Mouse (Mus musculus): Measurements from ENCODE around the gene Capza3. TPM values are rescaled to one million over a fixed set of nuclear protein-coding genes. Genes with fewer than 3 reads are reported as not detected.

The Capza3 gene
- polyA plus RNA-seq (2012; ENCODE audit: insufficient read depth, insufficient read length, low replicate concordance, missing spikeins) = not detected in 2 replicates

GRCm38 (mm10) chr6:140040952-140041351 is at the start of gene Capza3:
Gene Capza3, plus strand, starts transcription at chr6:140041252.
- Histone ChIP-seq H3K4me3 (ENCODE audit: insufficient read depth, low read depth, low read length) (no peak within 1 kb of the TSS), H3K27ac (ENCODE audit: insufficient read depth, low read depth, low read length) (no peak within 1 kb of the TSS), H3K4me1 (ENCODE audit: control insufficient read depth, insufficient read depth, low read length) (no peaks in the 10 kb centered on the region)
- WGBS = 95% methylated on average over 7 of the region's 7 CpGs
- TF ChIP-seq POLR2A (IDR thresholded peaks at IDR 0.05; ENCODE audit: insufficient read depth, low read depth, low read length) = no peak
- TF ChIP-seq CTCF (IDR thresholded peaks at IDR 0.05; ENCODE audit: insufficient read depth, low read depth, low read length) = no peak

- TF ChIP-seq CTCF (IDR thresholded peaks at IDR 0.05; ENCODE audit: insufficient read depth, low read depth, low read length) = no peak
- TF ChIP-seq POLR2A (IDR thresholded peaks at IDR 0.05; ENCODE audit: insufficient read depth, low read depth, low read length) = no peak
- Histone ChIP-seq H3K4me1 (ENCODE audit: control insufficient read depth, insufficient read depth, low read length) (no peaks in the 10 kb centered on the region), H3K27ac (ENCODE audit: insufficient read depth, low read depth, low read length) (no peak overlapping the region), H3K4me3 (ENCODE audit: insufficient read depth, low read depth, low read length) (no peak overlapping the region)
- WGBS = 81% methylated on average over 3 of the region's 3 CpGs
Measured at GRCm38 (mm10) chr6:140005181-140005580, 35.9 kb upstream of the Capza3 start.

DNA sequence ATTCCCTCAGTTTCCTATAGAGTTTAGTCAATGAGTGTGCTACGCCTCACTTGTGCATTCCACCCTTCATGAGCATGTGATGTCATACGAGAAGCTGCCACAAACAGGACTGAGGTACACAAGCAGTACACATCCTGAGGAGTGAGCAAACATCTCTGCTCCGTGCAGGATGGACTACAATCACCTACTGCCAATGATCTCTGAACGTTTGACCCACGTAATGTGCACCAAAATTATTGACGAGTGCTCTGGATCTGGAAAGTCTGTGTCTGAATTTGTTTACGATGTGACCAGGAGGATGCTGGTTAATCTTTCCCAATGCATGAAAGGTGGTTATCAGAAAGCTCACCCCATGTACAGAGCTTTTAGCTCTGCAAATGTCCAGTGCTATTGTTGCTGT is 16.6 kb upstream of the Capza3 start:
- Histone ChIP-seq H3K4me1 (ENCODE audit: control insufficient read depth, insufficient read depth, low read length) (no peaks in the 10 kb centered on the region), H3K27ac (ENCODE audit: insufficient read depth, low read depth, low read length) (no peak overlapping the region), H3K4me3 (ENCODE audit: insufficient read depth, low read depth, low read length) (no peak overlapping the region)
- TF ChIP-seq POLR2A (IDR thresholded peaks at IDR 0.05; ENCODE audit: insufficient read depth, low read depth, low read length) (no peak), CTCF (IDR thresholded peaks at IDR 0.05; ENCODE audit: insufficient read depth, low read depth, low read length) (no peak)
- WGBS = 91% methylated on average over 7 of the region's 7 CpGs

- WGBS = 89% methylated on average over 5 of the region's 5 CpGs
- TF ChIP-seq POLR2A (IDR thresholded peaks at IDR 0.05; ENCODE audit: insufficient read depth, low read depth, low read length) (no peak), CTCF (IDR thresholded peaks at IDR 0.05; ENCODE audit: insufficient read depth, low read depth, low read length) (no peak)
- Histone ChIP-seq H3K4me3 (ENCODE audit: insufficient read depth, low read depth, low read length) (no peak within 1 kb of the TSS), H3K27ac (ENCODE audit: insufficient read depth, low read depth, low read length) (no peak within 1 kb of the TSS), H3K4me1 (ENCODE audit: control insufficient read depth, insufficient read depth, low read length) (no peaks in the 10 kb centered on the region)
Measured at GRCm38 (mm10) chr6:140041357-140041756, 305 bp downstream of the Capza3 start, which contains the start of gene Plcz1. Gene Plcz1, minus strand, starts transcription at chr6:140041457.

GRCm38 (mm10) chr6:140051476-140051875 is 10.4 kb downstream of the Capza3 start:
- TF ChIP-seq POLR2A (IDR thresholded peaks at IDR 0.05; ENCODE audit: insufficient read depth, low read depth, low read length) = no peak
- no peak for TF ChIP-seq CTCF (IDR thresholded peaks at IDR 0.05; ENCODE audit: insufficient read depth, low read depth, low read length)

DNA sequence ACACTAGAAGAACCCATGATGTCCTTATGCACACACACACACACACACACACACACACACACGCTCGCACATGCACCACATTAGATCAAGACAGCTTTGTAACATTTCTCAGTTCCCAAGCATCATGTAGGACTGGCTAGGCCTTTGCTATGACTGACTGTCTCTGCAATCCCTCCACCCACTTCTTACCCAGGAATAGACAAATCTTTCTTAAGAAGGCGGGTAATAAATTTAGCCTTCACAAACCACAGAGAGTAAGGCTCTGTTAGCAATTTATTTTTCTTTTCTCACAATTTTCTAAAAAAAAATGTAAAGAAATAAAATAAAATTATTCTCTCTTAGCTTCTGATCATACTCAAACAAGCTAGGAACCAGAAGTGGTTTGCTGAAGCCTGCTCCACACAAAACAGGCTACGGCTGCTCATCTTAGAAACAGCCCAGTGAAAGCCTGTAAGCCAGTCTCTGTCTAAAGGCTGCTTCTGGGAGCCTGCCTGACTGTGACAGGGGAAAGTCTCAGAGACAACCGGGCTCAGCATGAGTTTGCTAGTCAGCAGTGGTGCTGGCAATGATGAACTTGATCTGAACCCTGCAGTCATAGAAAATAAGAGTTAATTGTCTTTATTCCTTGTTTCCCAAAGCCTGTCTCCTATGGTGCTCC is 13.3 kb downstream of the Capza3 start:
- Histone ChIP-seq H3K4me1 (ENCODE audit: control insufficient read depth, insufficient read depth, low read length) (0 out of 2 replicates have a peak, but pooled peaks cover 4% of the 10 kb centered on the region), H3K4me3 (ENCODE audit: insufficient read depth, low read depth, low read length) (no peak overlapping the region), H3K27ac (ENCODE audit: insufficient read depth, low read depth, low read length) (peak overlapping the region; percentile 3; the same call in 1 of the 2 replicates)
- TF ChIP-seq POLR2A (IDR thresholded peaks at IDR 0.05; ENCODE audit: insufficient read depth, low read depth, low read length) (no peak), CTCF (IDR thresholded peaks at IDR 0.05; ENCODE audit: insufficient read depth, low read depth, low read length) (no peak)
- WGBS = 44% methylated on average over 5 of the region's 5 CpGs

More at GRCm38 (mm10) chr6:140051476-140051875, 10.4 kb downstream of the Capza3 start:
- no peak overlapping the region for H3K27ac ChIP-seq (ENCODE audit: insufficient read depth, low read depth, low read length)
- H3K4me3 ChIP-seq (ENCODE audit: insufficient read depth, low read depth, low read length) = no peak overlapping the region
- H3K4me1 ChIP-seq (ENCODE audit: control insufficient read depth, insufficient read depth, low read length) = 0 out of 2 replicates have a peak, but pooled peaks cover 4% of the 10 kb centered on the region
- 80% methylated on average over 5 of the region's 5 CpGs for WGBS

DNA sequence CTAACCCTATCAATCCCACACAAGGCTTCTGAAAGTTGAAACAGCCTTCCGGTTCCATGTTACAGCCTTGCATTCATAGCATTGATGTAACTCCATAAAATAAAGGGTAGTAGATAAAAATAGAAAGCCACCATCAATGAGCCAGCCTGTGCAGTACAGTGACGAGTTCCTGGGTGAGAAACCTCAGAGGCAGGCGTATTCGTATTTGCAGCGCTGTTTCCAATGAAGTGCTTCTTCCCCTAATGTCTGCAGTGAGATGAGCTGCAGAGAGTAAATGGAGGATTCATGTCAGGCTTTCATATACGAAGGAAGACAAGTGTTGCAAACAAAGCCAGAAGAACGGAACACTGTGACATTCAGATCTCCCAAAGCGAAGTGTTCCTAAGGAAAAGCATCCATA is 28.1 kb downstream of the Capza3 start:
- H3K27ac ChIP-seq (ENCODE audit: insufficient read depth, low read depth, low read length) = no peak overlapping the region
- TF ChIP-seq POLR2A (IDR thresholded peaks at IDR 0.05; ENCODE audit: insufficient read depth, low read depth, low read length) (no peak), CTCF (IDR thresholded peaks at IDR 0.05; ENCODE audit: insufficient read depth, low read depth, low read length) (no peak)
- WGBS = 51% methylated on average over 8 of the region's 8 CpGs
- no peaks in the 10 kb centered on the region; the same call in 1 of the 2 replicates for H3K4me1 ChIP-seq (ENCODE audit: control insufficient read depth, insufficient read depth, low read length)
- H3K4me3 ChIP-seq (ENCODE audit: insufficient read depth, low read depth, low read length) = no peak overlapping the region

- Histone ChIP-seq H3K27ac (ENCODE audit: insufficient read depth, low read depth, low read length) (no peak overlapping the region), H3K4me3 (ENCODE audit: insufficient read depth, low read depth, low read length) (no peak overlapping the region), H3K4me1 (ENCODE audit: control insufficient read depth, insufficient read depth, low read length) (no peaks in the 10 kb centered on the region)
- no peak for TF ChIP-seq CTCF (IDR thresholded peaks at IDR 0.05; ENCODE audit: insufficient read depth, low read depth, low read length)
- no peak for TF ChIP-seq POLR2A (IDR thresholded peaks at IDR 0.05; ENCODE audit: insufficient read depth, low read depth, low read length)
- WGBS = 92% methylated on average over 7 of the region's 7 CpGs
Measured at GRCm38 (mm10) chr6:140080933-140081332, 39.9 kb downstream of the Capza3 start.

- no peak overlapping the region for H3K4me3 ChIP-seq (ENCODE audit: insufficient read depth, low read depth, low read length)
- WGBS = 84% methylated on average over 3 of the region's 3 CpGs
Measured at GRCm38 (mm10) chr6:140081739-140082138, 40.7 kb downstream of the Capza3 start.

More at GRCm38 (mm10) chr6:140081739-140082138, 40.7 kb downstream of the Capza3 start:
- TF ChIP-seq POLR2A (IDR thresholded peaks at IDR 0.05; ENCODE audit: insufficient read depth, low read depth, low read length) (no peak), CTCF (IDR thresholded peaks at IDR 0.05; ENCODE audit: insufficient read depth, low read depth, low read length) (0 out of 2 replicates have a peak, but pooled peaks have one; percentile 12)
- Histone ChIP-seq H3K27ac (ENCODE audit: insufficient read depth, low read depth, low read length) (no peak overlapping the region), H3K4me1 (ENCODE audit: control insufficient read depth, insufficient read depth, low read length) (no peaks in the 10 kb centered on the region)

Measured in olfactory bulb, adult 2 months (tissue).